Mouse (Mus musculus): ENCODE results near the gene Fhit. TPM values are rescaled to one million over a fixed set of nuclear protein-coding genes. Genes with fewer than 3 reads are reported as not detected.
A peak's percentile ranks its signal among the peaks of the same experiment; 100 is the strongest.
"Not testable (repeated sequence)": the region's sequence is repeated elsewhere in the genome, so short reads cannot be mapped to it uniquely, and the experiment has no call there.

The Fhit gene
- polyA plus RNA-seq, 1 experiment from 2014 or later, result 6.1 TPM

- no peaks in the 10 kb centered on the region for H3K9me3 ChIP-seq
Observed at GRCm38 (mm10) chr14:11085596-11085995, 76.2 kb downstream of the Fhit start.

GRCm38 (mm10) chr14:11083946-11084345 lies 77.9 kb downstream of the Fhit start:
- Histone ChIP-seq H3K27me3 (no peaks in the 10 kb centered on the region), H3K36me3 (no peaks in the 10 kb centered on the region), H3K9me3 (no peaks in the 10 kb centered on the region), H3K4me2 (replicated peaks) (no peak overlapping the region), H3K9ac (replicated peaks) (no peak overlapping the region), H3K27ac (replicated peaks) (no peak overlapping the region), H3K4me3 (no peak overlapping the region), H3K4me1 (peaks cover 11% of the 10 kb centered on the region)
- 18% methylated on average over 3 of the region's 3 CpGs for WGBS
- ATAC-seq (replicated peaks), result peak; percentile 79

More at GRCm38 (mm10) chr14:11085596-11085995, 76.2 kb downstream of the Fhit start:
- Histone ChIP-seq H3K9ac (replicated peaks) (no peak overlapping the region), H3K4me1 (peaks cover 11% of the 10 kb centered on the region), H3K4me2 (replicated peaks) (no peak overlapping the region), H3K36me3 (no peaks in the 10 kb centered on the region), H3K4me3 (no peak overlapping the region), H3K27me3 (no peaks in the 10 kb centered on the region), H3K27ac (replicated peaks) (no peak overlapping the region)
- no peak for ATAC-seq (replicated peaks)
- WGBS, result 82% methylated on average over 3 of the region's 3 CpGs

- Histone ChIP-seq H3K36me3 (no peaks in the 10 kb centered on the region), H3K9me3 (no peaks in the 10 kb centered on the region), H3K27me3 (no peaks in the 10 kb centered on the region), H3K4me2 (replicated peaks) (no peak overlapping the region), H3K4me1 (peaks cover 11% of the 10 kb centered on the region), H3K27ac (replicated peaks) (no peak overlapping the region), H3K4me3 (no peak overlapping the region), H3K9ac (replicated peaks) (no peak overlapping the region)
- WGBS, result 39% methylated on average over 5 of the region's 5 CpGs
- peak; percentile 41; the same call in 1 of the 2 replicates for ATAC-seq (replicated peaks)
Observed at GRCm38 (mm10) chr14:11083462-11083861, 78.4 kb downstream of the Fhit start.

- Histone ChIP-seq H3K4me2 (replicated peaks) (no peak overlapping the region), H3K27me3 (no peaks in the 10 kb centered on the region), H3K4me1 (no peaks in the 10 kb centered on the region), H3K36me3 (no peaks in the 10 kb centered on the region), H3K4me3 (no peak overlapping the region), H3K9ac (replicated peaks) (no peak overlapping the region), H3K9me3 (no peaks in the 10 kb centered on the region), H3K27ac (replicated peaks) (no peak overlapping the region)
- no peak for ATAC-seq (replicated peaks)
- 55% methylated on average over 2 of the region's 2 CpGs for WGBS
Observed at GRCm38 (mm10) chr14:11063594-11063993, 98.2 kb downstream of the Fhit start.

- no peak for ATAC-seq (replicated peaks)
- Histone ChIP-seq H3K4me1 (no peaks in the 10 kb centered on the region), H3K27ac (replicated peaks) (no peak overlapping the region), H3K4me3 (no peak overlapping the region), H3K9me3 (no peaks in the 10 kb centered on the region), H3K9ac (replicated peaks) (no peak overlapping the region), H3K36me3 (no peaks in the 10 kb centered on the region), H3K27me3 (no peaks in the 10 kb centered on the region), H3K4me2 (replicated peaks) (no peak overlapping the region)
Observed at GRCm38 (mm10) chr14:11060221-11060620, 101.6 kb downstream of the Fhit start.

- H3K4me3 ChIP-seq; H3K36me3 ChIP-seq; ATAC-seq (replicated peaks); H3K9ac ChIP-seq (replicated peaks); H3K4me1 ChIP-seq; H3K9me3 ChIP-seq; H3K27me3 ChIP-seq; H3K4me2 ChIP-seq (replicated peaks); H3K27ac ChIP-seq (replicated peaks): not testable (repeated sequence)
- 44% methylated on average over 8 of the region's 8 CpGs for WGBS
Observed at GRCm38 (mm10) chr14:11039503-11040300, 122.1 kb downstream of the Fhit start.

GRCm38 (mm10) chr14:11021391-11021790 lies 140.4 kb downstream of the Fhit start:
- no peak overlapping the region for H3K4me2 ChIP-seq (replicated peaks)
- no peak for ATAC-seq (replicated peaks)
- WGBS, result 19% methylated on average over 3 of the region's 3 CpGs

GRCm38 (mm10) chr14:10978651-10979050 lies 183.2 kb downstream of the Fhit start:
- Histone ChIP-seq H3K9ac (replicated peaks) (no peak overlapping the region), H3K27me3 (no peaks in the 10 kb centered on the region), H3K9me3 (no peaks in the 10 kb centered on the region), H3K4me2 (replicated peaks) (no peak overlapping the region), H3K4me3 (no peak overlapping the region), H3K36me3 (no peaks in the 10 kb centered on the region), H3K4me1 (no peaks in the 10 kb centered on the region), H3K27ac (replicated peaks) (no peak overlapping the region)
- WGBS, result 89% methylated on average over 3 of the region's 3 CpGs
- no peak for ATAC-seq (replicated peaks)

More at GRCm38 (mm10) chr14:11021391-11021790, 140.4 kb downstream of the Fhit start:
- H3K4me1 ChIP-seq, result 0 out of 2 replicates have a peak, but pooled peaks cover 2% of the 10 kb centered on the region
- H3K36me3 ChIP-seq, result no peaks in the 10 kb centered on the region
- H3K9ac ChIP-seq (replicated peaks), result no peak overlapping the region
- no peaks in the 10 kb centered on the region for H3K27me3 ChIP-seq
- H3K27ac ChIP-seq (replicated peaks), result no peak overlapping the region
- H3K9me3 ChIP-seq, result no peaks in the 10 kb centered on the region
- no peak overlapping the region for H3K4me3 ChIP-seq

GRCm38 (mm10) chr14:10941647-10942046 lies 220.2 kb downstream of the Fhit start:
- H3K4me3 ChIP-seq, result no peak overlapping the region
- 93% methylated on average over 1 of the region's 1 CpGs for whole genome bisulfite sequencing

GRCm38 (mm10) chr14:10933667-10934066 lies 228.2 kb downstream of the Fhit start:
- Histone ChIP-seq H3K27ac (replicated peaks) (no peak overlapping the region), H3K36me3 (no peaks in the 10 kb centered on the region), H3K27me3 (no peaks in the 10 kb centered on the region), H3K9me3 (no peaks in the 10 kb centered on the region), H3K4me1 (no peaks in the 10 kb centered on the region), H3K4me3 (no peak overlapping the region), H3K4me2 (replicated peaks) (no peak overlapping the region), H3K9ac (replicated peaks) (no peak overlapping the region)
- no peak for ATAC-seq (replicated peaks)
- WGBS, result 19% methylated on average over 3 of the region's 3 CpGs

More at GRCm38 (mm10) chr14:10941647-10942046, 220.2 kb downstream of the Fhit start:
- H3K9ac ChIP-seq (replicated peaks), result no peak overlapping the region
- H3K27ac ChIP-seq (replicated peaks), result no peak overlapping the region
- no peaks in the 10 kb centered on the region for H3K4me1 ChIP-seq
- H3K27me3 ChIP-seq, result no peaks in the 10 kb centered on the region
- no peaks in the 10 kb centered on the region for H3K36me3 ChIP-seq
- no peak overlapping the region for H3K4me2 ChIP-seq (replicated peaks)
- H3K9me3 ChIP-seq, result no peaks in the 10 kb centered on the region
- no peak for ATAC-seq (replicated peaks)

GRCm38 (mm10) chr14:10917893-10918803 lies 243.7 kb downstream of the Fhit start:
- H3K4me3 ChIP-seq, result no peak overlapping the region
- no peaks in the 10 kb centered on the region for H3K36me3 ChIP-seq
- WGBS, result 33% methylated on average over 7 of the region's 7 CpGs
- H3K27ac ChIP-seq (replicated peaks), result no peak overlapping the region
- no peak overlapping the region for H3K4me2 ChIP-seq (replicated peaks)
- no peaks in the 10 kb centered on the region for H3K27me3 ChIP-seq
- H3K9ac ChIP-seq (replicated peaks), result no peak overlapping the region
- 0 out of 2 replicates have a peak, but pooled peaks cover 6% of the 10 kb centered on the region for H3K4me1 ChIP-seq
- no peaks in the 10 kb centered on the region for H3K9me3 ChIP-seq
- peak; percentile 23; the same call in 1 of the 2 replicates for ATAC-seq (replicated peaks)

- no peak overlapping the region for H3K9ac ChIP-seq (replicated peaks)
- no peaks in the 10 kb centered on the region for H3K27me3 ChIP-seq
- WGBS, result 77% methylated on average over 2 of the region's 2 CpGs
- H3K4me3 ChIP-seq, result no peak overlapping the region
- H3K9me3 ChIP-seq, result no peaks in the 10 kb centered on the region
- H3K4me1 ChIP-seq, result no peaks in the 10 kb centered on the region
- H3K27ac ChIP-seq (replicated peaks), result no peak overlapping the region
- H3K36me3 ChIP-seq, result no peaks in the 10 kb centered on the region
- H3K4me2 ChIP-seq (replicated peaks), result no peak overlapping the region
- no peak for ATAC-seq (replicated peaks)
Observed at GRCm38 (mm10) chr14:10908011-10908410, 253.8 kb downstream of the Fhit start.

Data from forebrain, embryonic 15.5 days (tissue).